Mouse (Mus musculus): ENCODE measurements around the gene Ganab. TPM values are rescaled to one million over a fixed set of nuclear protein-coding genes. Genes with fewer than 3 reads are reported as not detected.

Ganab gene
- polyA plus RNA-seq, 1 experiment from 2014 or later = 95.7 TPM

DNA sequence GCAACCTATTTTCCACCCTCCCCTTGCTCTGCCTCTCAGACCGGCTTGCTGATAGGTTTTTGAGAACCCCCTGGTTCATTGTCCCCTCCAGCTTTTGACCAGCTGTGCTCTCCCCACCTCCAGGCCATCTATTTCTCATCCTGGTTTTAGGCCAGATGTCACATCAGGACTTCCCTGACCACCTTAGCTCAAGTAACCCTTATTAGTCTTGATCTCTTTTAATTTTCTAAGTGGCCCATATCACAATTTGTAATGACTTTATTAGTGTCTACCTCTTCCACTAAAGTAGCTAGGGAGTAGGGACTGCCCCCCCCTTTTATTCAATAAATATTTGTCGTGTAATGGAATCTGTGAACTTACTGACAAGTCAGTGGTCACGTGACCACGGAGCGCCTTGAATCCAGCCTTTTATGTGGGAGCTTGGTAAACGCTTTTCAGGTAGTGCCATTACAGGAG is 23.0 kb downstream of the Ganab start:
- H3K4me1 ChIP-seq (ENCODE audit: control insufficient read depth, insufficient read depth, low read length) = peaks cover 10% of the 10 kb centered on the region; the same call in 1 of the 2 replicates
- peak overlapping the region; percentile 75 for H3K4me2 ChIP-seq (ENCODE audit: low read depth, low read length)
- no peaks in the 10 kb centered on the region for H3K27me3 ChIP-seq (replicated peaks; ENCODE audit: control insufficient read depth, insufficient read depth, low read length)
- H3K36me3 ChIP-seq (ENCODE audit: control insufficient read depth, insufficient read depth, low read length) = no peaks in the 10 kb centered on the region; the same call in 1 of the 2 replicates
- H3K9me3 ChIP-seq (ENCODE audit: control insufficient read depth, low read length) = no peaks in the 10 kb centered on the region
- peak overlapping the region; percentile 96 for H3K27ac ChIP-seq (ENCODE audit: low read length)
- peak overlapping the region; percentile 83 for H3K4me3 ChIP-seq (ENCODE audit: low read length)
- peak; percentile 11; the same call in 1 of the 2 replicates for ATAC-seq
- peak overlapping the region; percentile 86 for H3K9ac ChIP-seq (ENCODE audit: low read depth, low read length)
- 2% methylated on average over 6 of the region's 6 CpGs for WGBS

GRCm38 (mm10) chr19:8921741-8922140 is 23.9 kb downstream of the Ganab start:
- H3K36me3 ChIP-seq (ENCODE audit: control insufficient read depth, insufficient read depth, low read length) = peaks cover 3% of the 10 kb centered on the region
- H3K4me2 ChIP-seq (ENCODE audit: low read depth, low read length) = peak overlapping the region; percentile 35; the same call in 1 of the 2 replicates
- H3K9me3 ChIP-seq (ENCODE audit: control insufficient read depth, low read length) = no peaks in the 10 kb centered on the region
- H3K9ac ChIP-seq (ENCODE audit: low read depth, low read length) = peak overlapping the region; percentile 43; the same call in 1 of the 2 replicates
- H3K4me3 ChIP-seq (ENCODE audit: low read length) = no peak overlapping the region
- no peaks in the 10 kb centered on the region for H3K27me3 ChIP-seq (replicated peaks; ENCODE audit: control insufficient read depth, insufficient read depth, low read length)
- peaks cover 10% of the 10 kb centered on the region; the same call in 1 of the 2 replicates for H3K4me1 ChIP-seq (ENCODE audit: control insufficient read depth, insufficient read depth, low read length)
- ATAC-seq = no peak
- 74% methylated on average over 9 of the region's 9 CpGs for WGBS
- no peak overlapping the region for H3K27ac ChIP-seq (ENCODE audit: low read length)

DNA sequence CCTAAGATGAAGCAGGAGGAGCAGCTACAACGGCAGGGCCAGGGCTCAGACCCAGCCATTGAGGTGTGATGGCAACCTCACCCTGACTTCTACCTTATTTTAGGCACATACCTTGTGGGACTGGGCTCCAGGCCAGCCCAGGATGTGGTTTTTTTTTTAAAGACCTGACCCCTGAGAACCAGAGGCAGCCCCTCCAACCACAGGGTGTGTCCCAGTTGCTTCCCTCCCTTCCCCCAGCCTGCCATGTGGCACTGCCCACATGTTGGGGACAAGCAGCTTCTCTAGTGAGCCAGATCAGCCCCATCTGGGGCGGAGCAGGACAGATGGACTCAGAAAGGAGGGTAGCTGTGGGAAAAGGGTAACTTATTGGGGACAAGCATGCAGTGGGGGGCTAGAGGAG is 28.9 kb downstream of the Ganab start:
- Histone ChIP-seq H3K9ac (ENCODE audit: low read depth, low read length) (no peak overlapping the region), H3K4me1 (ENCODE audit: control insufficient read depth, insufficient read depth, low read length) (peaks cover 18% of the 10 kb centered on the region), H3K27ac (ENCODE audit: low read length) (no peak overlapping the region), H3K4me3 (ENCODE audit: low read length) (no peak overlapping the region), H3K27me3 (replicated peaks; ENCODE audit: control insufficient read depth, insufficient read depth, low read length) (no peaks in the 10 kb centered on the region), H3K4me2 (ENCODE audit: low read depth, low read length) (no peak overlapping the region), H3K36me3 (ENCODE audit: control insufficient read depth, insufficient read depth, low read length) (peaks cover 7% of the 10 kb centered on the region), H3K9me3 (ENCODE audit: control insufficient read depth, low read length) (no peaks in the 10 kb centered on the region)
- ATAC-seq = no peak
- 93% methylated on average over 2 of the region's 2 CpGs for WGBS

DNA sequence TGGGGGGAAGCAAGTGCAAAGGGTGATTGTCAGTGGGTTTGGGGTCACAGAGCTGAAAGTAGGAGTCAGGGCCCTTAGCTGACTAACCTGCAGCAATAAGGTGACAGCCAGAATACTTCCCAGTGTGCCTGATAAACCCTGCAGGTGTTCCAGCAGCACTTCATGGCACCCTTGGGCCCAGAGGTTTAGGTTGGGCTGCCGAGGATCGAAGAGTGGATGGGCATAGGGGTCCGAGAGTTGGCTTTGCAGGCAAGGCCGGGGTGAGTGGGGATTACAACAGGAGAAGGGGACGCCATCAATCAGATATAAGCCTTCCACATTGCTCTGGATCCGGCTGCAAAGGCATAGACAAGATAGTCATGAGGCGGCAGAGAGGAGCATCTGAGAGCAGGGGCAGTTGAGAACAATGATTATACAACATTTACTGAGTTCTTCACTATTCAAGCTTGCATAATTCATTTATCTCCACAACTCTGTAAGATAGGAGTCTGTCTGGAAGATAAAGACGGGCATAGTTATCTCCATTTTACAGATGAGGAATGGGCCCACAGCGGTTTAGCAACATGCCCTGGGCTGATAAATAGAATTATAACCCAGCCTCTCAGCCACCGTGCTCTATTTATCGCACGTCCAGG is 30.1 kb downstream of the Ganab start:
- Histone ChIP-seq H3K9me3 (ENCODE audit: control insufficient read depth, low read length) (no peaks in the 10 kb centered on the region), H3K4me2 (ENCODE audit: low read depth, low read length) (no peak overlapping the region), H3K27me3 (replicated peaks; ENCODE audit: control insufficient read depth, insufficient read depth, low read length) (no peaks in the 10 kb centered on the region), H3K36me3 (ENCODE audit: control insufficient read depth, insufficient read depth, low read length) (peaks cover 7% of the 10 kb centered on the region), H3K4me3 (ENCODE audit: low read length) (no peak overlapping the region), H3K4me1 (ENCODE audit: control insufficient read depth, insufficient read depth, low read length) (peaks cover 16% of the 10 kb centered on the region), H3K9ac (ENCODE audit: low read depth, low read length) (no peak overlapping the region), H3K27ac (ENCODE audit: low read length) (no peak overlapping the region)
- no peak for ATAC-seq
- 81% methylated on average over 12 of the region's 12 CpGs for WGBS

DNA sequence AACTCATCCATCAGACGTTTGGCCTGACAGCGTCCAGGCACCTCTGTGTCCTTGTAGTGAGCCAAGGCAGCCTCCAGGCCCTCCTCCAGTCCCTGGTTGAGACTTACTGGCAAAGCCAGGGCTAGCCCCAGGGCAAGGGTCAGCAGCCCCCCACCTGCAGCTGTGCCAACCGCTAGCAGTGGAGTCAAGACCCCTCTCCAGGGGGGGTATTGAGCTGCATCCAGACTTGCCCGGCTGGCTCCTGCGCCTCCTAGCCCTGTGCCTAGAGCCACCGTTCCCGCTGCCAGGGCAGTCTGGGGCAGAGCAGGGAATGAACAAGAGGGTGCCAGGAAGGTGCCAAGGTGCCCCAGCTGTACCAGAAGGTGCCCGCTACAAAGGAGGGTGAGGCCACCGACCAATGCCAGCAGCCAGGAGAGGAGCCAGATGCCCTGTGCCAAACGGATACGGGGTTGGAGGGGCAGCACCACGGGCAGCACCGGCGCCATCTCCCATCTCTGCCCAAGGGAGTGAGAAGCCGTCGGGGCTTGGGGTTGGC is 30.9 kb downstream of the Ganab start:
- peak; percentile 27 for ATAC-seq
- WGBS = 25% methylated on average over 16 of the region's 16 CpGs
- peak overlapping the region; percentile 85 for H3K4me3 ChIP-seq (ENCODE audit: low read length)
- H3K27ac ChIP-seq (ENCODE audit: low read length) = peak overlapping the region; percentile 78
- H3K9ac ChIP-seq (ENCODE audit: low read depth, low read length) = peak overlapping the region; percentile 92
- H3K4me2 ChIP-seq (ENCODE audit: low read depth, low read length) = peak overlapping the region; percentile 84
- H3K36me3 ChIP-seq (ENCODE audit: control insufficient read depth, insufficient read depth, low read length) = peaks cover 9% of the 10 kb centered on the region
- H3K4me1 ChIP-seq (ENCODE audit: control insufficient read depth, insufficient read depth, low read length) = peaks cover 16% of the 10 kb centered on the region
- H3K9me3 ChIP-seq (ENCODE audit: control insufficient read depth, low read length) = no peaks in the 10 kb centered on the region
- H3K27me3 ChIP-seq (replicated peaks; ENCODE audit: control insufficient read depth, insufficient read depth, low read length) = no peaks in the 10 kb centered on the region

DNA sequence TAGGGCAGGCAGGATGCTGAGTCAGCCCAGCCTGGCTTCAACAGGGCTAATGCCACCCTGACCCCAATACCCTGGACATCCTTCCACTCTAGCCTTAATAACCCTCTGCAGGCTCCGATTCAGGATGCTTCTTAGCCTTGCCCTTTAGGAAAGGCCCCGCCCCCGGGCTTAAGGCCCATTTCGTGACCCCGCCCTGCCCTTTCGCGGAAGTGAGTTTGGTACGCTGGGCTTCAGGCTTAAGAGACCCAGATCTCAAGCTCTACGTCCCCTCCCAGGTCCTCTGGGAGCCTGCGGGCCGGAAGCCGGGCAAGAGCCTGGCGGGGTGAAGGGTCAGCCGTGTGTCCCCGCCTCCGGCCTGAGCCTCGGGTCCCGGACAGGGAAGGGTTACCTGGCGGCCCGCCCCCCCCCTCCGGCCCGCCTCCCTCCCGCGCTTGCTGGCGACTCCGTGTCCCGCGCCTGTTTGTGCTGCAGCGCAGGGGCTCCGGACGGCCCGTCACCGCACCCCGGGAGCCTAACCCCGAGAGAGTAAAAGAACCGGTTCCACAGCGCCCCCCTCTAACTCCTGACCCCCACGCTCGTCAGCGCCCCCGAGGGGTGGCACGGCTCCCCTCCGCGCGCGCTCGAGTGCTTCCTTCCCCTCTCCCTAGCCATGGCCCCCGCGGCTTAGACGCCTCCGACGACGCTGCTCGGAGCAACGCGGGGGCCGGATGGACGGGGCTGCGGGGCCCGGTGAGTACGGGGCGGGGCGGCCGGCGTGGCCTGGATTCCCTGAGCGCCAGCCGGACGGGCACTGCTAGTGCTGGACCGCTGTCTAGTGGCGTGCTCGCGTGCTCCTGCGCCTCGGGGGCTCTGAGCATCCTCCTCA is 31.6 kb downstream of the Ganab start, which contains the start of the genes Rom1 and Eml3:
Rom1 (minus strand) TSS at position 133 of the 865 bp plus-strand sequence.
Eml3 (plus strand) TSS at position 329 of the 865 bp plus-strand sequence.
- peak within 1 kb of the TSS; percentile 84 for H3K4me2 ChIP-seq (ENCODE audit: low read depth, low read length)
- H3K9ac ChIP-seq (ENCODE audit: low read depth, low read length) = peak within 1 kb of the TSS; percentile 92
- peaks cover 16% of the 10 kb centered on the region for H3K4me1 ChIP-seq (ENCODE audit: control insufficient read depth, insufficient read depth, low read length)
- H3K9me3 ChIP-seq (ENCODE audit: control insufficient read depth, low read length) = no peaks in the 10 kb centered on the region
- ATAC-seq = peak; percentile 87
- no peaks in the 10 kb centered on the region for H3K27me3 ChIP-seq (replicated peaks; ENCODE audit: control insufficient read depth, insufficient read depth, low read length)
- peak within 1 kb of the TSS; percentile 85 for H3K4me3 ChIP-seq (ENCODE audit: low read length)
- H3K27ac ChIP-seq (ENCODE audit: low read length) = peak within 1 kb of the TSS; percentile 78
- H3K36me3 ChIP-seq (ENCODE audit: control insufficient read depth, insufficient read depth, low read length) = peaks cover 14% of the 10 kb centered on the region
- under 1% methylated on average over 70 of the region's 74 CpGs for WGBS

DNA sequence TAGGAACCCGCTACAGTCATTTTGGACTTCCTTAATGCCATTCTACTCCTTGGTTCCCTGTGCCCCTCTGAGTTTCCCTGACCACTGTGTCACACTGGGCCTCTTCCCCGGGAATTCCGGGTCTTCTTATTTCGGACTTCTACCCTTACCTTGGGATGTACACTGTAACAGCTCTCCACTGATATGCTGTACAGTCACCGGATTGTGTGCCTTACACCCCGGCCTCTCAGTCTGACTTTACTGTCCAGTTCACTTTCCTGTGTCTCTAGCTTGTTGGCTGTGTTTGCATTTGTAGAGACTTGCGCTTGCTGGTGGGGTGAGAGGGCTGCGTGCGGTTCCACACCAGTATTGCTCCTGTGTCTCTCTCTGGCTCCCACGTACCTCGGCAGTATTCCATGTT is 32.2 kb downstream of the Ganab start:
- ATAC-seq = peak; percentile 26
- Histone ChIP-seq H3K27me3 (replicated peaks; ENCODE audit: control insufficient read depth, insufficient read depth, low read length) (no peaks in the 10 kb centered on the region), H3K27ac (ENCODE audit: low read length) (peak overlapping the region; percentile 78), H3K4me1 (ENCODE audit: control insufficient read depth, insufficient read depth, low read length) (peaks cover 16% of the 10 kb centered on the region), H3K9ac (ENCODE audit: low read depth, low read length) (peak overlapping the region; percentile 92), H3K4me3 (ENCODE audit: low read length) (peak overlapping the region; percentile 85), H3K4me2 (ENCODE audit: low read depth, low read length) (peak overlapping the region; percentile 84), H3K9me3 (ENCODE audit: control insufficient read depth, low read length) (no peaks in the 10 kb centered on the region), H3K36me3 (ENCODE audit: control insufficient read depth, insufficient read depth, low read length) (peaks cover 18% of the 10 kb centered on the region)
- 8% methylated on average over 11 of the region's 11 CpGs for WGBS

DNA sequence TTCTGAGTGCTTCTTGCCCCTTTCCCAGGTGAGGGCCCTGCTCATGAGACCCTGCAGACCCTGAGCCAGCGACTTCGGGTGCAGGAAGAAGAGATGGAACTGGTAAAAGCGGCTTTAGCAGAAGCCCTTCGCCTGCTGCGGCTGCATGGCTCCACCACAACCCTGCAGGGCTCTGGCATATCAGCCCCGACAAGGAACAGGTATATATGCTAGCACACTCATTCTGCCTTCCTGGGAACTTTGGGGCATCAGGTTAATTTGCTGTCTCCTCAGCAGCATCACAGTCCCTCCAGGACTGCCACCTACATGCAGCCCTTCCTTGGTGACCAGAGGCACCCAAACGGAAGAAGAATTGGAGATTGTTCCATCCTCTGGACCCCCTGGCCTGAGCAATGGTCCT is 32.9 kb downstream of the Ganab start:
- H3K27me3 ChIP-seq (replicated peaks; ENCODE audit: control insufficient read depth, insufficient read depth, low read length) = no peaks in the 10 kb centered on the region
- peak overlapping the region; percentile 85 for H3K4me3 ChIP-seq (ENCODE audit: low read length)
- no peak for ATAC-seq
- WGBS = 77% methylated on average over 7 of the region's 7 CpGs
- H3K4me2 ChIP-seq (ENCODE audit: low read depth, low read length) = peak overlapping the region; percentile 84
- no peak overlapping the region for H3K27ac ChIP-seq (ENCODE audit: low read length)
- peak overlapping the region; percentile 92 for H3K9ac ChIP-seq (ENCODE audit: low read depth, low read length)
- H3K4me1 ChIP-seq (ENCODE audit: control insufficient read depth, insufficient read depth, low read length) = peaks cover 16% of the 10 kb centered on the region
- H3K36me3 ChIP-seq (ENCODE audit: control insufficient read depth, insufficient read depth, low read length) = peaks cover 18% of the 10 kb centered on the region
- no peaks in the 10 kb centered on the region for H3K9me3 ChIP-seq (ENCODE audit: control insufficient read depth, low read length)

DNA sequence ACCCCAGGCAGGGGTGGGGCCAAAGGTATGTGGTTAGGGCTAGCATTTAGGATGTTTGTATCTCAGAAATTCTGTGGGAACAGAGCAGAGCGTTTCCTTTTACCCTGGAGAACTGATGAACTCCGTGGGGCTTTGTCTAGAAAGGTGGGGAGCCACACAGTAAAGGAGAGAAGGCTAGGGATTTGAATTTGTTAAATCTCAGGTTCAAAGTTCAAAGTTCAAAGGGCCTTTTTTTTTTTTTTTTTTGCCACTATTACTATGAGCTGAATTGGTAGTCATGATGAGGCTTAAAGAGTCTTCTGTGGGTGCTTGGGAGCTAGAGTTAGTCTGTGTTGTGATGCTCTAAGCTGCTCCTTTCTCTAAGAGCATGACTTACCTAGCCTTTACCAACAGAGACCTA is 38.9 kb downstream of the Ganab start:
- Histone ChIP-seq H3K9ac (ENCODE audit: low read depth, low read length) (no peak overlapping the region), H3K36me3 (ENCODE audit: control insufficient read depth, insufficient read depth, low read length) (peaks cover 22% of the 10 kb centered on the region), H3K27me3 (replicated peaks; ENCODE audit: control insufficient read depth, insufficient read depth, low read length) (no peaks in the 10 kb centered on the region), H3K4me2 (ENCODE audit: low read depth, low read length) (no peak overlapping the region), H3K4me1 (ENCODE audit: control insufficient read depth, insufficient read depth, low read length) (peaks cover 9% of the 10 kb centered on the region), H3K9me3 (ENCODE audit: control insufficient read depth, low read length) (no peaks in the 10 kb centered on the region), H3K27ac (ENCODE audit: low read length) (no peak overlapping the region), H3K4me3 (ENCODE audit: low read length) (no peak overlapping the region)
- no peak for ATAC-seq
- WGBS = 73% methylated on average over 2 of the region's 2 CpGs
